Mouse (Mus musculus): Measurements from ENCODE around the gene Aip.

The Aip gene

GRCm38 (mm10) chr19:4134354-4134753 lies 8.7 kb upstream of the Aip start:
- DNase-seq = no peak

GRCm38 (mm10) chr19:4131768-4132167 lies 6.1 kb upstream of the Aip start:
- DNase-seq = no peak

- DNase-seq = no peak
These were observed 5.4 kb upstream of the Aip start for GRCm38 (mm10) chr19:4131075-4131474.

- no peak for DNase-seq
These were observed 4.4 kb upstream of the Aip start for GRCm38 (mm10) chr19:4130106-4130505.

- no peak for DNase-seq
These were observed 3.8 kb upstream of the Aip start for GRCm38 (mm10) chr19:4129462-4129861.

GRCm38 (mm10) chr19:4126759-4127495 lies 1.3 kb upstream of the Aip start:
- DNase-seq = no peak

- DNase-seq = peak in 1 of 2 experiments; percentile 28
These were observed 390 bp downstream of the Aip start for GRCm38 (mm10) chr19:4125268-4125667.

- no peak for DNase-seq
These were observed 1.2 kb downstream of the Aip start for GRCm38 (mm10) chr19:4124432-4124831.

GRCm38 (mm10) chr19:4122411-4123370 lies 3.0 kb downstream of the Aip start:
- DNase-seq = peak; percentile 42 to 44

- peak; percentile 55 to 56 for DNase-seq
These were observed 3.8 kb downstream of the Aip start for GRCm38 (mm10) chr19:4121896-4122295.

GRCm38 (mm10) chr19:4121097-4121805 lies 4.4 kb downstream of the Aip start:
- DNase-seq = peak; percentile 95 to 98

GRCm38 (mm10) chr19:4120496-4120895 lies 5.2 kb downstream of the Aip start:
- peak; percentile 17 to 26 for DNase-seq

- DNase-seq = no peak
These were observed 5.8 kb downstream of the Aip start for GRCm38 (mm10) chr19:4119716-4120487.

- DNase-seq = no peak
These were observed 7.3 kb downstream of the Aip start for GRCm38 (mm10) chr19:4118350-4118749.

GRCm38 (mm10) chr19:4117006-4117405 lies 8.7 kb downstream of the Aip start:
- DNase-seq = peak; percentile 29 to 33

- DNase-seq = no peak
These were observed 9.8 kb downstream of the Aip start for GRCm38 (mm10) chr19:4115816-4116215.

- DNase-seq = no peak
These were observed 10.5 kb downstream of the Aip start for GRCm38 (mm10) chr19:4115144-4115543.

GRCm38 (mm10) chr19:4114551-4114950 lies 11.1 kb downstream of the Aip start:
- no peak for DNase-seq

- peak; percentile 73 to 79 for DNase-seq
These were observed 11.8 kb downstream of the Aip start for GRCm38 (mm10) chr19:4113806-4114230.

GRCm38 (mm10) chr19:4113186-4113805 lies 12.4 kb downstream of the Aip start:
- no peak for DNase-seq

- DNase-seq = no peak
These were observed 13.3 kb downstream of the Aip start for GRCm38 (mm10) chr19:4112063-4112960.

Measured in B cell, adult 2 months (primary cell).